Mouse (Mus musculus) liver, postnatal 0 days (tissue): Measurements from ENCODE around the gene Zfp281. TPM values are rescaled to one million over a fixed set of nuclear protein-coding genes. Genes with fewer than 3 reads are reported as not detected.

ENCODE experiments used
- ATAC-seq: fragments of 200-750 bp; cut with Nextera tagmentation; 2 replicates; pipeline ENCODE4 v1.8.0; 2017; ENCODE audit warnings: mild to moderate bottlenecking, moderate library complexity
- DNase-seq: peaks from one replicate; pipeline ENCODE4 v3.0.0-alpha.2; 2016
- H3K27ac ChIP-seq: fragments of 300-500 bp; sonication (generic); 2 replicates; pipeline ENCODE4 v1.5.1; 2014; ENCODE audit warnings: antibody characterized with exemption, moderate library complexity, mild to moderate bottlenecking, low read depth
- H3K27me3 ChIP-seq: fragments of 300-500 bp; sonication (generic); 2 replicates; pipeline ENCODE4 v1.6.1; 2014; ENCODE audit warnings: low read length, control low read depth, mixed read lengths; ENCODE audit not compliant: insufficient read depth
- H3K36me3 ChIP-seq: fragments of 300-500 bp; sonication (generic); replicated peaks from 2 replicates; pipeline ENCODE4 v1.6.1; 2014; ENCODE audit warnings: mild to moderate bottlenecking, control low read depth, low read length, moderate library complexity, mixed read lengths; ENCODE audit not compliant: insufficient read depth
- H3K4me1 ChIP-seq: fragments of 300-500 bp; sonication (generic); 2 replicates; pipeline ENCODE4 v1.6.1; 2014; ENCODE audit warnings: antibody characterized with exemption, mild to moderate bottlenecking, control low read depth; ENCODE audit not compliant: insufficient read depth
- H3K4me2 ChIP-seq: fragments of 300-500 bp; sonication (generic); 2 replicates; pipeline ENCODE4 v1.6.1; 2014; ENCODE audit warnings: low read depth, mild to moderate bottlenecking, low read length, moderate library complexity, mixed read lengths
- H3K4me3 ChIP-seq: fragments of 300-500 bp; sonication (generic); 2 replicates; pipeline ENCODE4 v1.5.1; 2014; ENCODE audit warnings: low read depth, low read length
- H3K9ac ChIP-seq: fragments of 300-500 bp; sonication (generic); replicated peaks from 2 replicates; pipeline ENCODE4 v1.6.1; 2014; ENCODE audit warnings: mild to moderate bottlenecking, moderate library complexity
- H3K9me3 ChIP-seq: fragments of 300-500 bp; sonication (generic); 2 replicates; pipeline ENCODE4 v1.6.1; 2016; ENCODE audit warnings: mild to moderate bottlenecking, control low read depth, low read length, mixed read lengths
- CTCF ChIP-seq: sonication (generic); IDR thresholded peaks from 2 replicates; pipeline ENCODE4 v1.5.1; 2016; ENCODE audit warnings: antibody characterized with exemption, low read depth
- EP300 ChIP-seq: IDR thresholded peaks from 2 replicates; pipeline ENCODE4 v1.6.1; 2016; ENCODE audit warnings: antibody characterized with exemption, low read depth, mild to moderate bottlenecking
- WGBS: fragments of 180-500 bp; shearing (Covaris S2); extraction: QIAGEN DNeasy Blood & Tissue Kit; methylation state at CpG from one replicate; pipeline ENCODE4 v1.1.7; 2014; ENCODE audit not compliant: insufficient replicate concordance; 5-methylcytosine and 5-hydroxymethylcytosine counted together
- polyA plus RNA-seq: library from polyadenylated mRNA; unstranded; fragments of >200 nt; fragmentation: Nextera tagmentation; extraction: Ambion mirVana; gene quantifications from 2 replicates; pipeline ENCODE4 v1.2.1, GENCODE M21; 2015

The Zfp281 gene
- polyA plus RNA-seq, 1 experiment from 2014 or later = 7.2 TPM

DNA sequence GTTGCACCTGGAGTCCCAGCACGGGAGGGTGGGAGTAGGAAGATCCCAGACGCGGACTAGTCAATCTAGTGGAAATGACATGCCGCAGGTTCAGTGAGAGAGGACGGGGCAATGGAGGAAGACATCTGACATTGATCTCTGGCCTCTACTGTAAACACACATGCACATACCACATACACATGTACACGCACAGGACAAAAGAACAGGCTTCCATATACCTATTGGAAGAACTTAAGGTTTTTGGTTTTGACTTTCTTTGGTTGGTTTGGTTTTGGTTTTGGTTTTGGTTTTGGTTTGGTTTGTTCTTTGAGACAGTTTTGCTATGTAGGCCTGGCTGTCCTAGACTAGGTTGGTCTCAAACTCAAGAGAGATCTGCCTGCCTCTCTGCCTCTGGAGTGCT is 12.2 kb downstream of the Zfp281 start:
- no peaks in the 10 kb centered on the region for H3K36me3 ChIP-seq
- TF ChIP-seq EP300 (no peak), CTCF (no peak)
- H3K4me2 ChIP-seq = no peak overlapping the region
- no peak overlapping the region for H3K27ac ChIP-seq
- H3K9me3 ChIP-seq = no peaks in the 10 kb centered on the region
- ATAC-seq (no peak), DNase-seq (no peak)
- 82% methylated on average over 6 of the region's 6 CpGs for WGBS
- H3K4me3 ChIP-seq = no peak overlapping the region
- 0 out of 2 replicates have a peak, but pooled peaks cover 3% of the 10 kb centered on the region for H3K4me1 ChIP-seq
- no peaks in the 10 kb centered on the region for H3K27me3 ChIP-seq
- no peak overlapping the region for H3K9ac ChIP-seq

DNA sequence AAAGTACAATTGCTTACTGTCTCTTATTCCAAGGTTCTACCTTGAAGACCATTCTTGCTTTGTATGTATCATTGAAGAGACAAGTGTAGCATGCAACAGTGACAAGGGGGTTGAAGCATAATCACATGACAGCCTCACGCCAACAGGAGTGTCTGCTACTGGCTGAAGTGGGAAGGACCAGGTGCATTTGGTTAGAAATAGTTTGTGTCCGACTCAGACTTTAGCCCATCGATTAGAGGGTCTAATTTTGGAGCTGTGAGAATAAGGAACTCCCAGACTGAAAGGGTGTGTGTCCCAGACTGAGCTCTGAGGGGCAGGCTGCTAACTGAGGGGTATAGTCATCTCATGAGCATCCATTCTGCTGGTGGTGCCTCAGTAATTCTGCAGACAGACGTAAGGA is 13.0 kb downstream of the Zfp281 start:
- Histone ChIP-seq H3K4me3 (no peak overlapping the region), H3K27me3 (no peaks in the 10 kb centered on the region), H3K9ac (no peak overlapping the region), H3K4me1 (0 out of 2 replicates have a peak, but pooled peaks cover 3% of the 10 kb centered on the region), H3K27ac (no peak overlapping the region), H3K36me3 (no peaks in the 10 kb centered on the region), H3K9me3 (no peaks in the 10 kb centered on the region), H3K4me2 (no peak overlapping the region)
- TF ChIP-seq CTCF = no peak
- WGBS = 78% methylated on average over 4 of the region's 4 CpGs
- ATAC-seq (no peak), DNase-seq (no peak)

DNA sequence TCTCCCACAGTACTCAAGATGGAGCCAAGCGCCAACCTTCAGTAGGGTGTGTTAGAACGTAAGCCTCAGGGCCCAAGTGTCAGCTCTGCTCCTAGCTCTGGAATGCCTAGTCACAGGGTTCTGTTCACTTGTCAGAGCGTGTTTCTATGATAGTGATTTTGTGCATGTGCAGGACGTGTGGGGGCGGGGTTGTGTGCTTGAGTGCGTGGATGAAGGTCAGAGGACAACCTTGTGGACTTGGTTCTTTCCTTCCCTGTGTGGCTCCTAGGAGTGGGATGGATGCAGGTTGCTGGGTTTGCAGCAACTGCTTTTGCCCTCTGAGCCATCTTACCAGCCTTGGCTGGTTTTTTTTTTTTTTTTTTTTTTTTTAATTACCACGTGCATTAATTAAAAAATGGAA is 13.5 kb downstream of the Zfp281 start:
- Histone ChIP-seq H3K36me3 (no peaks in the 10 kb centered on the region), H3K27ac (no peak overlapping the region), H3K4me1 (0 out of 2 replicates have a peak, but pooled peaks cover 3% of the 10 kb centered on the region), H3K9me3 (no peaks in the 10 kb centered on the region), H3K4me2 (no peak overlapping the region), H3K27me3 (no peaks in the 10 kb centered on the region), H3K9ac (no peak overlapping the region), H3K4me3 (no peak overlapping the region)
- DNase-seq (no peak), ATAC-seq (no peak)
- WGBS = 63% methylated on average over 7 of the region's 7 CpGs
- no peak for TF ChIP-seq CTCF
- TF ChIP-seq EP300 = no peak

DNA sequence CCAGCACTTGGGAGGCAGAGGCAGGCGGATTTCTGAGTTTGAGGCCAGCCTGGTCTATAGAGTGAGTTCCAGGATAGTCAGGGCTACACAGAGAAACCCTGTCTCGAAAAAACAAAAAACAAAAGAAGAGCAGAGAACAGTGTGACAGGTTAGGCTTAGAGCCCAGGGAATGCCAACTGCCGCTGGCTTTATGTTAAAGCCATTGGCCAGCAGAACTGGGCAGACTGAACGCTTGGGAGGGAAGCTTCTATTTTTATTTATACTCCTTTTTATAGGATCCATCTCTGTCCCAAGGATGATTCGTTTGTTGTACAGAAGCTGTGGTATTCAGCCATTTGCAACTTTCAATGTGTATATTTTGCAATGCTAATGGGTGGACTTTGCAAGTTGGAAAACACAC is 14.0 kb downstream of the Zfp281 start:
- Histone ChIP-seq H3K9ac (no peak overlapping the region), H3K27ac (no peak overlapping the region), H3K4me2 (no peak overlapping the region), H3K27me3 (no peaks in the 10 kb centered on the region), H3K9me3 (no peaks in the 10 kb centered on the region), H3K4me1 (0 out of 2 replicates have a peak, but pooled peaks cover 3% of the 10 kb centered on the region), H3K36me3 (no peaks in the 10 kb centered on the region), H3K4me3 (no peak overlapping the region)
- no peak for DNase-seq
- TF ChIP-seq CTCF (no peak), EP300 (no peak)
- 76% methylated on average over 5 of the region's 5 CpGs for WGBS
- no peak for ATAC-seq

DNA sequence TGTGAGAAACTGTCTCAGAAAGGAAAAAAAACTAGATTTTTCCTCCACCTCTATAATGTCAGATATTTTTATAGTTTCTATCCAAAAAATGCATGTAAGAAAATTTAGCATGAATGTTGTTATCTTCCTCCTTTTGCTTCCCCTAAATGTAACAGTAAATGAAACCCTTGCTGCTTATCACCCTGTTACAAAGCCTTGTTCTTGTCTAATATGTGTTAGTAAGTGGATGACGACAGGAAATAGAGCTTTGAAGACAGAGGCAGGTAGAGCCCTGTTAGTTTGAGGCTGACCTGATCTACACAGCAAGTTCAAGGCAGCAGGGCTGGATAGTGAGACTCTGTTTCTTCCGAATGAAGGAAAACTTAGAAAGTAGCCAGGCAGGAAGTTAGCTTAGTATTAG is 14.5 kb downstream of the Zfp281 start:
- Histone ChIP-seq H3K27ac (no peak overlapping the region), H3K4me2 (no peak overlapping the region), H3K27me3 (no peaks in the 10 kb centered on the region), H3K9ac (no peak overlapping the region), H3K9me3 (no peaks in the 10 kb centered on the region), H3K4me1 (0 out of 2 replicates have a peak, but pooled peaks cover 3% of the 10 kb centered on the region), H3K4me3 (no peak overlapping the region), H3K36me3 (no peaks in the 10 kb centered on the region)
- DNase-seq (no peak), ATAC-seq (no peak)
- WGBS = 40% methylated on average over 2 of the region's 2 CpGs
- TF ChIP-seq CTCF (no peak), EP300 (no peak)

DNA sequence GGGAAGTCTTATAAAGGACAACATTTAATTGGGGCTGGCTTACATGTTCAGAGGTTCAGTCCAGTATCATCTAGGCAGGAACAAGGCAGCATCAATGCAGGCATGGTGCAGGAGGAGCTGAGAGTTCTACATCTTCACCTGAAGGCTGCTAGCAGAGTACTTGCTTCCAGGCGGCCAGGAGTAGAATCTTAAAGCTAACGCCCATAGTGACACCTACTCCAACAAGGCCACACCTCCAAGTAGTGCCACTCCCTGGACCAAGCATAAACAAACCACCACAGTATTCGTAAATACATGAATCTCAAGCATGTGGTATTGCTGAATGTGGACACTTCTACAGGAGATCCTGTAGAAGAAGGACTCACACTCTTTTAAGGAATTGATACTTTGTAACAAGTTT is 18.0 kb downstream of the Zfp281 start:
- Histone ChIP-seq H3K4me3 (no peak overlapping the region), H3K36me3 (no peaks in the 10 kb centered on the region), H3K9ac (no peak overlapping the region), H3K4me2 (no peak overlapping the region), H3K27me3 (no peaks in the 10 kb centered on the region), H3K27ac (no peak overlapping the region), H3K4me1 (0 out of 2 replicates have a peak, but pooled peaks cover 3% of the 10 kb centered on the region), H3K9me3 (no peaks in the 10 kb centered on the region)
- TF ChIP-seq EP300 = no peak
- TF ChIP-seq CTCF = no peak
- WGBS = 63% methylated on average over 3 of the region's 3 CpGs
- DNase-seq (no peak), ATAC-seq (no peak)

DNA sequence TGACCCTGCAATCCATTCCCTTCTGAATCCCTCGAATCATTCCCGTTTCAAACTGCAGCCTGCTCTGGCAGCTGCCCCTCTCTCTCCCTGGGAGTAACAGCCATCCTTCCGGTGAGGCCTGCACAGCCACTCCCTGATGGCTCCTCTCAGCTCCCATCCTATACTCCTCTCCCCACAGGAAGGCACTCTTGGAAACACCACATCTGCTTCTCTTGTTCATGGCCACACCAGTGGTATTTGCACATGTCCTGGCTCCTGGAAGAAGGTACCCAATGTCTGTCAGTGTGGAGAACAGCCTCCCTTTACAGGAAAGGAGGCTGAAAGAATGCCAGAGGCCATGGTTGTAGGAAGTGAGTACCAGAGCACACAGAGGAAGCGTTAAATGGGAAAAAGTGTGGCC is 19.8 kb downstream of the Zfp281 start:
- Histone ChIP-seq H3K27ac (no peak overlapping the region), H3K27me3 (no peaks in the 10 kb centered on the region), H3K4me1 (no peaks in the 10 kb centered on the region), H3K4me3 (no peak overlapping the region), H3K9me3 (no peaks in the 10 kb centered on the region), H3K9ac (no peak overlapping the region), H3K4me2 (no peak overlapping the region), H3K36me3 (no peaks in the 10 kb centered on the region)
- TF ChIP-seq EP300 = no peak
- no peak for TF ChIP-seq CTCF
- ATAC-seq = no peak
- 71% methylated on average over 4 of the region's 4 CpGs for WGBS
- no peak for DNase-seq
